Mouse (Mus musculus) midbrain, postnatal 0 days (tissue): ENCODE measurements at regions not wholly inside any gene's neighbourhood (a gene's known extent, or its start where the extent isn't known, plus 50 kb on each side); places are given as distances from the start of the nearest gene placed in this dataset.

Experiments used
- ATAC-seq: fragments of 200-750 bp; cut with Nextera tagmentation; 2 replicates; pipeline ENCODE4 v1.8.0; 2017; ENCODE audit warnings: moderate number of reproducible peaks, mild to moderate bottlenecking, moderate TSS enrichment, moderate library complexity; ENCODE audit not compliant: low FRiP score
- DNase-seq: peaks from one replicate; pipeline ENCODE4 v3.0.0-alpha.2; 2015; ENCODE audit warnings: low spot score
- H3K27ac ChIP-seq: fragments of 300-500 bp; sonication (generic); 2 replicates; pipeline ENCODE4 v1.5.1; 2014; ENCODE audit warnings: low read depth, mild to moderate bottlenecking, low read length, mixed read lengths
- H3K27me3 ChIP-seq: fragments of 300-500 bp; sonication (generic); 2 replicates; pipeline ENCODE4 v1.6.1; 2014; ENCODE audit warnings: low read length, control low read depth, mixed read lengths; ENCODE audit not compliant: insufficient read depth
- H3K36me3 ChIP-seq: fragments of 300-500 bp; sonication (generic); 2 replicates; pipeline ENCODE4 v1.6.1; 2014; ENCODE audit warnings: low read length, control low read depth, mixed read lengths; ENCODE audit not compliant: insufficient read depth
- H3K4me1 ChIP-seq: fragments of 300-500 bp; sonication (generic); 2 replicates; pipeline ENCODE4 v1.6.1; 2014; ENCODE audit warnings: mild to moderate bottlenecking, control low read depth, antibody characterized with exemption, low read length, mixed read lengths; ENCODE audit not compliant: insufficient read depth
- H3K4me2 ChIP-seq: fragments of 300-500 bp; sonication (generic); 2 replicates; pipeline ENCODE4 v1.6.1; 2014; ENCODE audit warnings: low read depth, mild to moderate bottlenecking, low read length, mixed read lengths; ENCODE audit not compliant: poor library complexity, severe bottlenecking
- H3K4me3 ChIP-seq: fragments of 300-500 bp; sonication (generic); 2 replicates; pipeline ENCODE4 v1.5.1; 2014; ENCODE audit warnings: low read depth, mild to moderate bottlenecking, low read length, moderate library complexity
- H3K9ac ChIP-seq: fragments of 300-500 bp; sonication (generic); replicated peaks from 2 replicates; pipeline ENCODE4 v1.6.1; 2014; ENCODE audit warnings: mild to moderate bottlenecking, low read length, moderate library complexity, mixed read lengths; ENCODE audit not compliant: poor library complexity, severe bottlenecking
- H3K9me3 ChIP-seq: fragments of 300-500 bp; sonication (generic); 2 replicates; pipeline ENCODE4 v1.6.1; 2016; ENCODE audit warnings: low read length, control low read depth
- CTCF ChIP-seq: IDR thresholded peaks from 2 replicates; pipeline ENCODE4 v1.5.1; 2016; ENCODE audit warnings: antibody characterized with exemption, mild to moderate bottlenecking
- WGBS: fragments of 180-500 bp; shearing (Covaris S2); extraction: QIAGEN DNeasy Blood & Tissue Kit; methylation state at CpG from one replicate; pipeline ENCODE4 v1.1.7; 2014; 5-methylcytosine and 5-hydroxymethylcytosine counted together

DNA sequence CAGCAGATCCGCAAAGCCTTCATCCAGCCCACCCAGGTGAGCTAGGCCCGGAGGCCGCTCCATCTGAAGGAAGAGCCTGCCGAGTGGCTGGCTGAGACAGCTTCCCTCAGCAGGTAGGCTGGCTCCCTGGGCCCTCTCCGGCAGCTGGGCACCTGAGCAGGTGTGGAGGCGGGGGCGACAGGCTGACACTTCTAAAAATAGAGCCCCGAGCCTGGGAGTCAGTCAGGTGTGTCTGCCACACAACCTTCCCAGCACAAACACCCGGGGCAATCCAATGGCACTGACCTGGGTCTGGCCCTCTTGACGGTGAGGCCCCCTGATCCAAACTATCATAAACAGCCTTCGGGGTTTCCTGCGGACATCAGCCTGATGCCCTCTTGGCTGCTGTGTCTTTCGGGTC lies 58.5 kb downstream of the Zfp36l2 start:
- no peak overlapping the region for H3K4me3 ChIP-seq
- no peaks in the 10 kb centered on the region for H3K27me3 ChIP-seq
- H3K4me2 ChIP-seq = no peak overlapping the region
- H3K27ac ChIP-seq = no peak overlapping the region
- WGBS = 84% methylated on average over 13 of the region's 13 CpGs
- no peaks in the 10 kb centered on the region for H3K9me3 ChIP-seq
- DNase-seq (no peak), ATAC-seq (no peak)
- TF ChIP-seq CTCF = no peak
- no peak overlapping the region for H3K9ac ChIP-seq
- H3K36me3 ChIP-seq = no peaks in the 10 kb centered on the region
- H3K4me1 ChIP-seq = no peaks in the 10 kb centered on the region

DNA sequence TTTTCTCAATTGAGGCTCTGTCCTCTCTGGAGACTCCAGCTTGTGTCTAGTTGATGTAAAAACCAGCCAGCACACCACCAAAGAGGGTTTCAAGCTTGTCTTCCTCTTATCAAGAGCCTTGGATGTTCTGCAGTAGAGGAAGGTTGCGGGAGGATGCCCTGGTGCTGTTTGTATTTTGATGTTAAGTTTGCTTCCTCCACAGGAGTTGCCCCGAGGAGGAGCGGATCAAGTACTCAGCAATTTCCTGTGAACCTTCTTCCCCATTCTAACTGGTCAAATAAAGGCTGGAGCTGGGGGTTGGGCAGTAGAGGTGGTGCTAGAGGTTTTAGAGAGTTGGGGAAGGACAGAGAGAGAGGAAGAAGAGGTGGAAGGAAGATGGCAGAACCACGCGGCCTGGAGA lies 59.5 kb downstream of the Zfp36l2 start:
- no peaks in the 10 kb centered on the region for H3K4me1 ChIP-seq
- no peak overlapping the region for H3K4me2 ChIP-seq
- no peaks in the 10 kb centered on the region for H3K36me3 ChIP-seq
- H3K4me3 ChIP-seq = no peak overlapping the region
- ATAC-seq (no peak), DNase-seq (no peak)
- 88% methylated on average over 5 of the region's 5 CpGs for WGBS
- H3K9me3 ChIP-seq = no peaks in the 10 kb centered on the region
- H3K9ac ChIP-seq = no peak overlapping the region
- no peak overlapping the region for H3K27ac ChIP-seq
- no peak for TF ChIP-seq CTCF
- no peaks in the 10 kb centered on the region for H3K27me3 ChIP-seq

- Histone ChIP-seq H3K9me3 (no peaks in the 10 kb centered on the region), H3K27ac (no peak overlapping the region), H3K4me1 (no peaks in the 10 kb centered on the region), H3K36me3 (no peaks in the 10 kb centered on the region), H3K9ac (no peak overlapping the region), H3K4me2 (no peak overlapping the region), H3K4me3 (no peak overlapping the region), H3K27me3 (no peaks in the 10 kb centered on the region)
- 75% methylated on average over 5 of the region's 5 CpGs for WGBS
- DNase-seq (no peak), ATAC-seq (no peak)
- no peak for TF ChIP-seq CTCF
These were observed 61.6 kb downstream of the Zfp36l2 start for GRCm38 (mm10) chr17:84126168-84126567.

- TF ChIP-seq CTCF = no peak
- Histone ChIP-seq H3K9ac (no peak overlapping the region), H3K36me3 (no peaks in the 10 kb centered on the region), H3K27ac (no peak overlapping the region), H3K27me3 (no peaks in the 10 kb centered on the region), H3K4me1 (no peaks in the 10 kb centered on the region), H3K9me3 (no peaks in the 10 kb centered on the region), H3K4me2 (no peak overlapping the region), H3K4me3 (no peak overlapping the region)
- ATAC-seq (no peak), DNase-seq (no peak)
- WGBS = 89% methylated on average over 2 of the region's 2 CpGs
These were observed 64.6 kb downstream of the Zfp36l2 start for GRCm38 (mm10) chr17:84123161-84123560.

- Histone ChIP-seq H3K36me3 (no peaks in the 10 kb centered on the region), H3K9ac (no peak overlapping the region), H3K4me1 (no peaks in the 10 kb centered on the region), H3K4me2 (no peak overlapping the region), H3K9me3 (no peaks in the 10 kb centered on the region), H3K27me3 (no peaks in the 10 kb centered on the region), H3K27ac (no peak overlapping the region), H3K4me3 (no peak overlapping the region)
- ATAC-seq (no peak), DNase-seq (no peak)
- TF ChIP-seq CTCF = no peak
- WGBS = 82% methylated on average over 6 of the region's 6 CpGs
These were observed 65.1 kb downstream of the Zfp36l2 start for GRCm38 (mm10) chr17:84122486-84123131.

DNA sequence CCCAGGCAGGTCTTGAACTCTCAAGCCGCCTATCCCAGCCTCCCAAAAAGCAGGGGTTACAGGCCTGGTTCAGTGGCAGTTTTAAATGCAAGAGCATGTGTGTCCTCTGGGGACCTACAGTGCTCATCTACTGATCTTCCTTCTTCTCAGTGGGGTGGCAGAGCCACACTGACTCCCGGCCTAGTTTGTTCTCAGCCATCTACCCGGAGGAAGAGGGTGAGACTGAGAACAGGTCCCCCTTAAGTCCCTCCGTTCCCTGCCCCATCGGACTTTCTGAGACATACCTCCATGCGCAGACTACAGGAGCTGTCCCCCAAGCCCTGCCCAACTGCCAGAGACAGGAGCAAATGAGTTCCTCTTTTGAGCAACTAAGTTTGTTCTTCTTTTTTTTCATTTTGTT lies 66.5 kb downstream of the Zfp36l2 start:
- 75% methylated on average over 6 of the region's 6 CpGs for WGBS
- no peak overlapping the region for H3K4me3 ChIP-seq
- no peak overlapping the region for H3K27ac ChIP-seq
- H3K36me3 ChIP-seq = no peaks in the 10 kb centered on the region
- no peak overlapping the region for H3K4me2 ChIP-seq
- no peak for DNase-seq
- H3K4me1 ChIP-seq = no peaks in the 10 kb centered on the region
- no peaks in the 10 kb centered on the region for H3K9me3 ChIP-seq
- ATAC-seq = no peak
- no peaks in the 10 kb centered on the region for H3K27me3 ChIP-seq
- no peak overlapping the region for H3K9ac ChIP-seq
- TF ChIP-seq CTCF = no peak
